Mouse (Mus musculus): ENCODE data around the gene Rasa4. TPM values are rescaled to one million over a fixed set of nuclear protein-coding genes. Genes with fewer than 3 reads are reported as not detected.

The Rasa4 gene
- total RNA-seq (2021) (1 to 10 TPM; 3.8 to 4.7 TPM), polyA plus RNA-seq (2012; rRNA removed) (6.0 and 8.1 TPM in 2 replicates)
- long read RNA-seq, partial matches to known transcripts: 1 of 3 reads
- long read RNA-seq, other reads (novel, unspliced or antisense): 1 of 3 reads

DNA sequence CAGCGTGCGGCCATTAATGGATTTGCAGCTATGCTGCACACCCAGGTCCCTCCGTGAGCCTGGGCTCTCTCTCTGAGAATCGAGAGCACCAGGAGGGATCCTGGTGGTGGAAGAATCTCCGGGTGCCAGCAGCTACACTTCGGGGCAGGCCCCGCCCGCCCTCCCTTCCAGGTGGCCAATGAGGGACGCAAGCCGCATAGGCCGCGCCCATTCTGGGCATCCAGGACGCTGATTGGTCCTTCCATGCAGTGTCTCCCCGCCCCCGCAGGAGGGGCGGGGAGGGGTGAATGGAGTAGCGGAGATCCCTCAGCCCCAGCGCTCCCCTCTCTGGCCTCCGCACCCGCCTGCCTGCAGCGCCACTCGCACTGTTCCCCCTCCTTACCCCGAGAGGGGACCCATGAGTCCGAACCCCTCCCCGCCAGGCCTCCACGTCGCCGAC, at the start of gene Rasa4:
Gene Rasa4 (plus strand): TSS at position 248 of the 439 bp plus-strand sequence.
- Histone ChIP-seq H3K27ac (peak within 1 kb of the TSS; percentile 60), H3K9ac (ENCODE audit: low read depth, low read length) (peak within 1 kb of the TSS; percentile 81), H3K27me3 (ENCODE audit: control insufficient read depth, insufficient read depth, low read length) (no peaks in the 10 kb centered on the region), H3K79me2 (replicated peaks; ENCODE audit: control insufficient read depth, insufficient read depth, low read length) (no peaks in the 10 kb centered on the region), H3K4me3 (peak within 1 kb of the TSS; percentile 89), H3K36me3 (ENCODE audit: control insufficient read depth, insufficient read depth, low read length) (no peaks in the 10 kb centered on the region), H3K4me1 (ENCODE audit: control insufficient read depth, insufficient read depth, low read length) (peaks cover 4% of the 10 kb centered on the region)
- peak; percentile 92 to 96 for DNase-seq
- peak; percentile 56 for TF ChIP-seq POLR2A (IDR thresholded peaks at IDR 0.05; ENCODE audit: insufficient read depth, low read depth, low read length)
- TF ChIP-seq EP300 (IDR thresholded peaks at IDR 0.05; ENCODE audit: insufficient read depth, low read depth, low read length): no peak
- peak; percentile 47 for TF ChIP-seq CTCF (IDR thresholded peaks at IDR 0.05)
- intact Hi-C loops (cut with DNase I): loop anchor here (2.0 kb wide), 1 partner anchor 33 kb away; the partner anchor contains the start of gene Polr2j
- under 1% methylated on average over 28 of the region's 28 CpGs for WGBS

DNA sequence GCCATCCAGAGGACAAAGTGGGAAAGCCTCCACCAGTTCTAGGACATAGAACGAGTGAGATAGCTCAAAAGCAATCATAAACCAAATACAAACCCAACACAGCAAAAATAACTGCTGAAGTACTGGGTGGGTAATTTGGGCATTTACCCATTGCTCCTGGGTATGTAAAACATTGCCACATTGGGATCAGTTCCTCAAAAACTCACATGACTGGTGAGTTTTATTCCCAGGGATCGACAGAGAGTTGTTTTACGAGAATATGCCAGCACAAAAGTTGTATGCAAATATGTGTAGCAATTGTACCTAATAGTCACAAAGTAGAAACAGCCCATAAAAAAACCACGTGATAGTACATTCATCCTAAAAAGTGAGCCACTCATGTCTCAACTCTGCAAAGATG, 48.8 kb upstream of the Rasa4 start:
- WGBS: 76% methylated on average over 4 of the region's 4 CpGs
- Histone ChIP-seq H3K79me2 (replicated peaks; ENCODE audit: control insufficient read depth, insufficient read depth, low read length) (no peaks in the 10 kb centered on the region), H3K36me3 (ENCODE audit: control insufficient read depth, insufficient read depth, low read length) (no peaks in the 10 kb centered on the region), H3K4me1 (ENCODE audit: control insufficient read depth, insufficient read depth, low read length) (no peaks in the 10 kb centered on the region), H3K9ac (ENCODE audit: low read depth, low read length) (no peak overlapping the region), H3K27me3 (ENCODE audit: control insufficient read depth, insufficient read depth, low read length) (no peaks in the 10 kb centered on the region), H3K27ac (no peak overlapping the region), H3K4me3 (no peak overlapping the region)
- no peak for DNase-seq
- intact Hi-C loops (cut with DNase I): no loop called here
- TF ChIP-seq CTCF (IDR thresholded peaks at IDR 0.05) (no peak), POLR2A (IDR thresholded peaks at IDR 0.05; ENCODE audit: insufficient read depth, low read depth, low read length) (no peak), EP300 (IDR thresholded peaks at IDR 0.05; ENCODE audit: insufficient read depth, low read depth, low read length) (no peak)

GRCm38 (mm10) chr5:136035285-136035684, 48.4 kb upstream of the Rasa4 start:
- H3K9ac ChIP-seq (ENCODE audit: low read depth, low read length): no peak overlapping the region
- H3K36me3 ChIP-seq (ENCODE audit: control insufficient read depth, insufficient read depth, low read length): no peaks in the 10 kb centered on the region
- H3K4me1 ChIP-seq (ENCODE audit: control insufficient read depth, insufficient read depth, low read length): no peaks in the 10 kb centered on the region
- intact Hi-C loops (cut with DNase I): no loop called here
- H3K27me3 ChIP-seq (ENCODE audit: control insufficient read depth, insufficient read depth, low read length): no peaks in the 10 kb centered on the region
- no peak for TF ChIP-seq POLR2A (IDR thresholded peaks at IDR 0.05; ENCODE audit: insufficient read depth, low read depth, low read length)
- TF ChIP-seq EP300 (IDR thresholded peaks at IDR 0.05; ENCODE audit: insufficient read depth, low read depth, low read length): no peak
- TF ChIP-seq CTCF (IDR thresholded peaks at IDR 0.05): no peak
- no peak for DNase-seq
- no peak overlapping the region for H3K27ac ChIP-seq
- WGBS: 52% methylated on average over 1 of the region's 1 CpGs
- H3K4me3 ChIP-seq: no peak overlapping the region
- no peaks in the 10 kb centered on the region for H3K79me2 ChIP-seq (replicated peaks; ENCODE audit: control insufficient read depth, insufficient read depth, low read length)

DNA sequence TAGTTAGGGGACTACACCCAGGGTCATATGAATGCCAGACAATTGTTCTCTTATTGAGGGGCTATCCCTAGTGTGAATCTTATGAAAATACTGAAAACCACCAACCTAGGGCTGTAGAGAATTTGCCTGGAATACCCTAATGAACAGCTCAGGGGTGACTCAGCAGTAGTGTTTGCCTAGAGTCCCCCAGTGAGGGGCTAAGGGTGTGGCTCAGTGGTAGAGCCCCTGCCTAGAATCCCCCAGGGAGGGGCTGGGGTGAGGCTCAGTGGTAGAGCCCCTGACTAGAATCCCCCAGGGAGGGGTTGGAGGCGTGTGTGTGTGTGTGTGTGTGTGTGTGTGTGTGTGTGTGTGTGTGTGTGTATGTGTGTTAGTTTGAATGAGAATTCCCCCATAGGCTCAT, 47.0 kb upstream of the Rasa4 start:
- no peak overlapping the region for H3K27ac ChIP-seq
- no peak overlapping the region for H3K4me3 ChIP-seq
- no peaks in the 10 kb centered on the region for H3K79me2 ChIP-seq (replicated peaks; ENCODE audit: control insufficient read depth, insufficient read depth, low read length)
- no peaks in the 10 kb centered on the region for H3K27me3 ChIP-seq (ENCODE audit: control insufficient read depth, insufficient read depth, low read length)
- no peaks in the 10 kb centered on the region for H3K4me1 ChIP-seq (ENCODE audit: control insufficient read depth, insufficient read depth, low read length)
- TF ChIP-seq EP300 (IDR thresholded peaks at IDR 0.05; ENCODE audit: insufficient read depth, low read depth, low read length) (no peak), POLR2A (IDR thresholded peaks at IDR 0.05; ENCODE audit: insufficient read depth, low read depth, low read length) (no peak), CTCF (IDR thresholded peaks at IDR 0.05) (no peak)
- H3K36me3 ChIP-seq (ENCODE audit: control insufficient read depth, insufficient read depth, low read length): no peaks in the 10 kb centered on the region
- no CpG with 5 or more reads among the region's 1 CpGs for WGBS
- H3K9ac ChIP-seq (ENCODE audit: low read depth, low read length): no peak overlapping the region
- intact Hi-C loops (cut with DNase I): no loop called here
- no peak for DNase-seq

DNA sequence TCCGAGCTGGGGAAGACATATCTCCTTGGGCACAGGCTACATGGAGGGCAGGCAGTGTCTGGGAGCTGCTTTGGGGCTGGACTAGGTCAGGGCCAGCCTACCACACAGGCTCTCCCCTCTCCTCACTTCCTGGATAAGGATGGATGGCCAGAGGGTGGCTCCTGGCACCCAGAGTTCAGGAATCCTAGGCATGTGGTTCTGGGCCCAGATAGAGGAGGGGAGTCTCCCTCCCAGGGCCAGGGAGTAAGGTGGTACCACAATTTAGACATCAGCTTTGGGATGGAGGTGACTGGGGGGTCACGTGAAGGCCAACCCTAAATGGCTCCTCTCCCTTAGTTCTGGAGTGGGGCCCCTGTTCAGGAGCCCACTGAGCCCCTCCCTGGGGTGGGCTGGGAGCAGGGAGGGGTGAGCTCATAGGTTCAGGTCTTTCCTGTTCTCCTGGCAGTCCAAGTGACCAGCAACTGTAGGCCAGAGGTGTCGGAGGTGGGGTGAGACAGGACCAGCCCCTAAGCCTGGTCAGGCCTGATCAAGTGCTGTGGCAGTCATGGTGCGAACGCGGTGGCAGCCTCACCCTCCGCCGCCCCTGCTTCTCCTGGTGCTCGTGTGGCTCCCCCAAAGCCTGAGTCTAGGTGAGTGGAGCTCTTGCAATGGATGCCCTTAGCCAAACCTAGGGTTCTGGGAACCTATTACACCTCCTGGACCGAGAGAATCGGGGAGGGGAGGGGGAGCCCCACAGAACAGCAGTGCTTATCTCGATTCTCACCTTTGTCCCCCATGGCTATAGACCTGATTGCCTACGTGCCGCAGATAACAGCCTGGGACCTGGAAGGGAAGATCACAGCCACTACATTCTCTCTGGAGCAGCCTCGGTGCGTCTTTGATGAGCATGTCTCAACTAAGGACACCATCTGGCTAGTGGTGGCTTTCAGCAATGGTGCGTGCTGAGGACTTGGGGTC, 45.2 kb upstream of the Rasa4 start, which contains the start of gene Upk3b:
Gene Upk3b (plus strand): TSS at position 239 of the 957 bp plus-strand sequence.
- TF ChIP-seq EP300 (IDR thresholded peaks at IDR 0.05; ENCODE audit: insufficient read depth, low read depth, low read length) (no peak), CTCF (IDR thresholded peaks at IDR 0.05) (no peak), POLR2A (IDR thresholded peaks at IDR 0.05; ENCODE audit: insufficient read depth, low read depth, low read length) (no peak)
- no peak within 1 kb of the TSS for H3K9ac ChIP-seq (ENCODE audit: low read depth, low read length)
- peak in 1 of 2 experiments; percentile 38 for DNase-seq
- H3K4me1 ChIP-seq (ENCODE audit: control insufficient read depth, insufficient read depth, low read length): no peaks in the 10 kb centered on the region
- intact Hi-C loops (cut with DNase I): no loop called here
- no peak within 1 kb of the TSS for H3K4me3 ChIP-seq
- no peaks in the 10 kb centered on the region for H3K27me3 ChIP-seq (ENCODE audit: control insufficient read depth, insufficient read depth, low read length)
- H3K27ac ChIP-seq: no peak within 1 kb of the TSS
- H3K79me2 ChIP-seq (replicated peaks; ENCODE audit: control insufficient read depth, insufficient read depth, low read length): no peaks in the 10 kb centered on the region
- WGBS: 63% methylated on average over 17 of the region's 17 CpGs
- no peaks in the 10 kb centered on the region for H3K36me3 ChIP-seq (ENCODE audit: control insufficient read depth, insufficient read depth, low read length)

GRCm38 (mm10) chr5:136040210-136040609, 43.5 kb upstream of the Rasa4 start:
- TF ChIP-seq EP300 (IDR thresholded peaks at IDR 0.05; ENCODE audit: insufficient read depth, low read depth, low read length): no peak
- TF ChIP-seq CTCF (IDR thresholded peaks at IDR 0.05): no peak
- no peak for TF ChIP-seq POLR2A (IDR thresholded peaks at IDR 0.05; ENCODE audit: insufficient read depth, low read depth, low read length)
- Histone ChIP-seq H3K4me3 (no peak overlapping the region), H3K9ac (ENCODE audit: low read depth, low read length) (no peak overlapping the region), H3K27ac (no peak overlapping the region), H3K27me3 (ENCODE audit: control insufficient read depth, insufficient read depth, low read length) (no peaks in the 10 kb centered on the region), H3K36me3 (ENCODE audit: control insufficient read depth, insufficient read depth, low read length) (no peaks in the 10 kb centered on the region), H3K79me2 (replicated peaks; ENCODE audit: control insufficient read depth, insufficient read depth, low read length) (no peaks in the 10 kb centered on the region), H3K4me1 (ENCODE audit: control insufficient read depth, insufficient read depth, low read length) (no peaks in the 10 kb centered on the region)
- intact Hi-C loops (cut with DNase I): no loop called here
- WGBS: 41% methylated on average over 5 of the region's 5 CpGs
- no peak for DNase-seq

Measured in heart, adult 2 months (tissue).